Mouse (Mus musculus) embryonic facial prominence, embryonic 12.5 days (tissue): Measurements from ENCODE around the gene Lrrc2. TPM values are rescaled to one million over a fixed set of nuclear protein-coding genes. Genes with fewer than 3 reads are reported as not detected.
A peak's percentile ranks its signal among the peaks of the same experiment; 100 is the strongest.

Source experiments
- ATAC-seq: fragments of 200-750 bp; cut with Nextera tagmentation; 2 replicates; pipeline ENCODE4 v1.8.0; 2017; ENCODE audit not compliant: insufficient number of reproducible peaks, insufficient read depth, low FRiP score, low TSS enrichment
- H3K27ac ChIP-seq: fragments of 300-500 bp; sonication (generic); 2 replicates; pipeline ENCODE4 v1.5.1; 2016; ENCODE audit warnings: mild to moderate bottlenecking
- H3K27me3 ChIP-seq: fragments of 300-500 bp; sonication (generic); 2 replicates; pipeline ENCODE4 v1.6.1; 2016; ENCODE audit warnings: mild to moderate bottlenecking, moderate library complexity
- H3K36me3 ChIP-seq: fragments of 300-500 bp; sonication (generic); 2 replicates; pipeline ENCODE4 v1.6.1; 2016; ENCODE audit warnings: mild to moderate bottlenecking
- H3K4me1 ChIP-seq: fragments of 300-500 bp; sonication (generic); 2 replicates; pipeline ENCODE4 v1.6.1; 2016
- H3K4me2 ChIP-seq: fragments of 300-500 bp; sonication (generic); replicated peaks from 2 replicates; pipeline ENCODE4 v1.6.1; 2016; ENCODE audit warnings: mild to moderate bottlenecking, moderate library complexity
- H3K4me3 ChIP-seq: fragments of 300-500 bp; sonication (generic); 2 replicates; pipeline ENCODE4 v1.5.1; 2016; ENCODE audit warnings: mild to moderate bottlenecking
- H3K9ac ChIP-seq: fragments of 300-500 bp; sonication (generic); 2 replicates; pipeline ENCODE4 v1.6.1; 2016; ENCODE audit warnings: mild to moderate bottlenecking, moderate library complexity
- H3K9me3 ChIP-seq: fragments of 300-500 bp; sonication (generic); 2 replicates; pipeline ENCODE4 v1.6.1; 2016; ENCODE audit warnings: mild to moderate bottlenecking, moderate library complexity
- WGBS: fragments of 180-500 bp; shearing (Covaris S2); methylation state at CpG from one replicate; pipeline ENCODE4 v1.1.7; 2016; 5-methylcytosine and 5-hydroxymethylcytosine counted together
- polyA plus RNA-seq: library from polyadenylated mRNA; unstranded; fragments of >200 nt; fragmentation: Nextera tagmentation; extraction: Ambion mirVana; gene quantifications from 2 replicates; pipeline ENCODE4 v1.2.1, GENCODE M21; 2016

Lrrc2 gene
- polyA plus RNA-seq, 1 experiment from 2014 or later, result 0.15 TPM

DNA sequence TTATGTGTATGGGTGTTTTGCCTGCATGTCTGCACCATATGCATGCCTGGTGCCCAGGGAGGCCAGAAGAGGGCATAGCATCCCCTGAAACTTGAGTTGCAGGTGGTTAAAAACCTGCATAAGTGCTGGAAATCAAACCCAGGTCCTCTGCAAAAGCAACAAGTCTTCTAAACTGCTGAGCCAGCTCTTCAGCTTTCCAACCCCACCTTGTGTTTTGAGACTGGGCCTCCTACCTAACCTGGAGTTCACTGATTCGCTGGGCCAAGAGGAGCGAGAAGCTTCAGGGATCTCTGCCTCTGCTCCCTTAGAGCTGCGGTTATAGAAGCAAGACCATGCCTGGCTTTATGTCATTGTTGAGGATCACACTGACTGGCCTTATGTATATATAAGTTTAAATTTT lies 1.2 kb upstream of the Lrrc2 start:
- H3K27me3 ChIP-seq, result peaks cover 52% of the 10 kb centered on the region
- WGBS, result 89% methylated on average over 3 of the region's 3 CpGs

DNA sequence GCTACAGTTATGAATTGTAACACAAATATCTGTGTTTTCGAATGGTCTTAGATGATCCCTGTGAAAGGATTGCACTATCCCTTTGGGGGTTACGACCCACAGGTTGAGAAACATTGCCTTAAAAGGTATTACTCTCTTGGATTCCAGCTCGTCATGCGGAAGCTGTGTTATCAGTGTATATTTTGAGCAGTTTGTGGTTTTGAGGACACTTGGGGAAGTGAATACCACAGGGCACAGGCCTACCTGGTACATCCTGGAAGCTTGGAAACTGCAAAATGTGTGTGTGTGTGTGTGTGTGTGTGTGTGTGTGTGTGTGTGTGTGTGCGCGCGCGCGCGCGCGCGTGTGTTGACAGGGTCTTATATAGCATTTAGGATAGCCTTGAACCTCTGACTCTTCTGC lies 521 bp downstream of the Lrrc2 start:
- Histone ChIP-seq H3K4me3 (no peak overlapping the region), H3K36me3 (no peaks in the 10 kb centered on the region), H3K27ac (no peak overlapping the region), H3K27me3 (peaks cover 44% of the 10 kb centered on the region), H3K4me1 (peaks cover 3% of the 10 kb centered on the region), H3K4me2 (no peak overlapping the region), H3K9me3 (no peaks in the 10 kb centered on the region), H3K9ac (no peak overlapping the region)
- WGBS, result 96% methylated on average over 13 of the region's 13 CpGs
- ATAC-seq, result no peak

More for the DNA sequence above, 1.2 kb upstream of the Lrrc2 start:
- Histone ChIP-seq H3K4me3 (no peak overlapping the region), H3K36me3 (no peaks in the 10 kb centered on the region), H3K9me3 (no peaks in the 10 kb centered on the region), H3K4me2 (no peak overlapping the region), H3K4me1 (peaks cover 9% of the 10 kb centered on the region), H3K9ac (no peak overlapping the region), H3K27ac (no peak overlapping the region)
- ATAC-seq, result no peak

DNA sequence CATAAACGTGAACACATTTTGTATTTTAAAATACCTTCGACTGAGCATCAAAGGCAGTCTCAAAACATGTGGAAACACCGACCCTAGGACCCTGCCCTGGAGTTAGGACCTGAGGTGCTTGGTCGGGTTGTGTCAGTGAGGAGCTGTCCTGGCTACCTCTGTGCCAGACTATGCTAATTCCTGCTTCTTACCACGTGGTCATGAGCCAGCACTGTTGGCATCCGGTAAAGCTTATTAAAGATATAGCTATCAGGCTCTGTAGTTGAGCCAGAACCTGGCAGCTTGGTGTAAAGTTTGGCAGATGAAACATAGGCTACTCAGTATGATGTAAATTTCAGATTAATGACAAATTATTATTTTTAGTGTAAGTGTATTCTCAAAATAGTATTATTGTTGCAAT lies 1.1 kb downstream of the Lrrc2 start:
- peaks cover 38% of the 10 kb centered on the region for H3K27me3 ChIP-seq
- no peak overlapping the region for H3K27ac ChIP-seq
- 61% methylated on average over 6 of the region's 6 CpGs for WGBS
- no peak for ATAC-seq
- H3K9ac ChIP-seq, result no peak overlapping the region
- H3K4me2 ChIP-seq, result no peak overlapping the region
- peaks cover under 1% of the 10 kb centered on the region; the same call in 1 of the 2 replicates for H3K4me1 ChIP-seq
- H3K9me3 ChIP-seq, result no peaks in the 10 kb centered on the region
- no peak overlapping the region for H3K4me3 ChIP-seq
- H3K36me3 ChIP-seq, result no peaks in the 10 kb centered on the region

DNA sequence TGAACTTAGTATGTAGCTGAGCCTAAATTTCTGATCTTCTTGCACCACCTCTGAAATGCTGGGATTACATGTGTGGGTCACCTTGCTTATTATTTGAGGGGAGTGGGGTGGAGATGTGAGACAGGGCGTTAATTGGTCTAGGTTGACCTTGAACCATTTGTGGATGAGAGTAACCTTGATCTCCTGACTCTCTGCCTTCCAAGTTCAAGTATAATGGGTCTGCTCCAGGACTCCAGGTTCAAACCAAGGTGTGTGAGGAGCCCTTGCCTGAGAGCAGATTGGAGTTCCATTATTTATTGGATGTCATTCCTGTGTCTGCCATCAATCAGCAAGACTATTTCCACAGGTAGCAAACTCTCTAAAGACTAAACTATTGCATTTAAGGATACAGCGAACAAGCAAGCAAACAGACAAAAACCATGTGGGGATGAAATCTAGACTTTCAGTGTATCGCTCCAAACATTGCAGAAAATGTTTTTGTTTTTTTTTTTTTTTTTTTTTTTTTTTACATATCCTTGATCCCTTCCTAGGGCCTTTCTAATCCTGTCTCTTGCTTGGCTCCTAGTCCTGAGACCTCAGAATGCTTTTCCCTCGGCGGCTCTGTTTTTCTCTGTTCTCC lies 1.7 kb downstream of the Lrrc2 start:
- Histone ChIP-seq H3K36me3 (no peaks in the 10 kb centered on the region), H3K27me3 (peaks cover 32% of the 10 kb centered on the region), H3K4me3 (peak overlapping the region; percentile 53; the same call in 1 of the 2 replicates), H3K9me3 (no peaks in the 10 kb centered on the region), H3K9ac (no peak overlapping the region), H3K4me1 (no peaks in the 10 kb centered on the region), H3K27ac (no peak overlapping the region), H3K4me2 (peak overlapping the region; percentile 97)
- no peak for ATAC-seq
- 43% methylated on average over 5 of the region's 5 CpGs for WGBS

DNA sequence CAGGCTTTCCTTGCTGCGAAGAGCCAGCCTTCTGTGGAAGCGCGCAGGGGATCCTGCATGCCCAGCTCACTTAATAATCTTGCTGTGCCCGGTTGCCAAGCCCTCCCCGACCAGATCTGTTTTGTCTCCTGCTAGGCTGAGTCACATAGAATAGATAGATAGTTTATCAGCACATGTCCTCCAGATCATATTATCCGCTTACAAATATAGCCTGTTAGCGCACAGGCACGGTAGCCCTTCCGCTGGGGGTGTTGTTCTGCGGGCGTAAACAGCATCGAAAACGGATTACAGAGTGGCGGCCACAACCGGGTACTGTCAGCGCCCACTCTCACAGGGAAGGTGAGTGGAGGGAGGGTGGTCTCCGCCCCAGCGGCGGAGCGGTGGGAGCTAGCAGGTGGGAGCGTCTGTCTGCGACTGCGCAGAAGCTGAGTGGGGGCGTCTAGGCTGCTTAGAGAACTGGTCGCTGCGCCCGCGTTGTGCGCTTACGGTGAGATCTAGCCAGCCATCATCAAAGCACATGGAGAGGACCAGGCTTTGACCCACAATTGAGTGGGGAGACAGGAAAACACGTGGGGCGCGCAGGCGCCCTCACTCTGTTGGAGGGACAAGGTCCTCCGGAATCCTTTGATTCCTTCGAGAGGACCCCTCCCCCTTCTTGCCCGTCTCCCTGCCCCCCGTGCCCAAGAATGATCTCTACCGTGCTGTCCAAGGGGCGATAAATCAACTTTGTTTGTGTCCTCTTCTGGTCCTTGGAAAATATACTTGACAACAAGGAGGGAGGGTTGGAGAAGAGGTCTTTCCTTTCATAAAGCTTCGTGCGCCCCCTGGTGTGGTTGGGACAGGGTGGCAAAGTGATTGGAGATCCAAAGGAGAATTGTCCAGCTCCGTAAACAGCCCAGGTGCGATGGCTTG lies 2.5 kb downstream of the Lrrc2 start:
- 2% methylated on average over 44 of the region's 44 CpGs for WGBS
- peak overlapping the region; percentile 50 for H3K9ac ChIP-seq
- H3K4me2 ChIP-seq, result peak overlapping the region; percentile 97
- ATAC-seq, result no peak
- peaks cover 30% of the 10 kb centered on the region for H3K27me3 ChIP-seq
- no peaks in the 10 kb centered on the region for H3K9me3 ChIP-seq
- H3K27ac ChIP-seq, result no peak overlapping the region
- H3K36me3 ChIP-seq, result no peaks in the 10 kb centered on the region
- peak overlapping the region; percentile 53 for H3K4me3 ChIP-seq
- no peaks in the 10 kb centered on the region for H3K4me1 ChIP-seq

DNA sequence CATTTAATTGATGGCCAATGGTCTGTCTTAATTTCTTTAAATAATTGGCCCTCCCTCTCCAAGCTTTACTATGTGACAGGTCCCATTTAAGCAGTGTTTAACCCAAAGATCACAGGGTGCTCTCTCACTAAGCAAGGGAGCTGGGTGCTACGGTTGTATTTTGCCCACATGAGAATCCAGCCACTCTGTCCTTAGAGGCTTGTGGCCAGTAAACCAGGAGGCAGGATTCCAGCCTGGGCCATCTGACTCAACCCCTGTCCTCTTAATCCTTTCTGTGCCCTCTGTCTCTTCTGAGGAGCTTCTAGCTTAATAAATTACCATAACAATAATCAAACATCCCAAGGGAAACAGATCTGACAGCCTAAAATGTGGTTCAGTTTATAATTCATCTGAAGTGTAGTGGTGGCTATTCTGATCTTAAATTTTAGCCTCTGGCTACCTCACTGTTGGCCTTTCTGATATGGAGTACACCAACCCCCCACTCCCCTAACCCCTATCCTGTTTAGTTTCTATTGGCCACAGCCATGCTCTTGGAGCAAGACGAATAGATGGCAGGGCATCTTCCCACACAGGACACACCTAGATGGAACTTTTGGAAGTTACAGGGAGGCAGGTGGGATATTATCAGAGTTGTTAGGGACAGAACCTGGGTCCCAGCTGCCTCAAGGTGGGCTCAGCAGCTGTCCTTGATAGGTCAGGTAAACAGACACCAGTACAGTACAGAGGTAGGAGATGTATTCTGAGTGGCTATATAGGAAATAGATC lies 3.5 kb downstream of the Lrrc2 start:
- Histone ChIP-seq H3K4me2 (no peak overlapping the region), H3K4me3 (no peak overlapping the region), H3K36me3 (no peaks in the 10 kb centered on the region), H3K27me3 (peaks cover 30% of the 10 kb centered on the region), H3K4me1 (no peaks in the 10 kb centered on the region), H3K9ac (no peak overlapping the region), H3K9me3 (no peaks in the 10 kb centered on the region), H3K27ac (no peak overlapping the region)
- 49% methylated on average over 2 of the region's 2 CpGs for WGBS
- ATAC-seq, result no peak

DNA sequence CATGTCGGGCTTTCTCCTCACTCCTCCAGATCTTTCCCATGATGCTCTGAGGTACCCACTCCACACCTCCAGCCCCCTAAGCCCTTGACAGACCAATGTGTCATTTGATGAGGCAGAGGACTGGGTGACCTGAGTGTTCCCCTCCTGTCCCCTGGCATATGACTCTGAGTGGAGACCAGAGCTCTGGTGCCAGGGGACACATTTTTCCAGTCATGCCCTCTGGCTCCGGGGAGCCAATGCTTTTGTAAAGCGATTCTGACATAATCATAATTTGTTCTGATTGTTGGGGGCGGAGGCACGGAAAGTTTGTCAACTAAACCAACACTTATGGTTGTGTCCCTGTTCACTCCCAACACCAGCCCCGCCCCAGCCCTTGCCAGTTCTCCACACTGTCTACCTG lies 4.6 kb downstream of the Lrrc2 start:
- Histone ChIP-seq H3K9me3 (no peaks in the 10 kb centered on the region), H3K4me1 (no peaks in the 10 kb centered on the region), H3K9ac (no peak overlapping the region), H3K36me3 (no peaks in the 10 kb centered on the region), H3K27ac (no peak overlapping the region), H3K4me3 (no peak overlapping the region), H3K27me3 (peaks cover 30% of the 10 kb centered on the region), H3K4me2 (no peak overlapping the region)
- 78% methylated on average over 6 of the region's 6 CpGs for WGBS
- ATAC-seq, result no peak

DNA sequence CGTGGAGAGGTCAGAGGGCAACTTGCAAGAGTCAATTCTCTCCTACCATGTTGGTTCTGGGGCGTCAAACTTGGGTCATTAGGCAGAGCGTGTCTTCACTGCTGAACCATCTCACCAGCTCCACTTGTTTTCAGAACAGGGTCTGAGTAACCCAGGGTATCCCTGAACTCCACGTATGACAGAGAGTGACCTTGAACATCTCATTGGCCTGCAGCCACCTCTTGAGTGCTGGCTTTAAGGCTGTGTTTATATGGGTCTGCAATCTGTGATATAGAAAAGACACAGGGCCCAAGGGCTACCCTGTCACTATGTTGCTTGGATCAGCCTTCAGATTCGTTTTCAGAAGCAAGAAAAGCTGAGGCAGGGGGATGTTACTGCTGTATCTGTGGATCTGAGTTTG lies 8.3 kb downstream of the Lrrc2 start:
- Histone ChIP-seq H3K9ac (no peak overlapping the region), H3K27me3 (peaks cover 11% of the 10 kb centered on the region; the same call in 1 of the 2 replicates), H3K36me3 (no peaks in the 10 kb centered on the region), H3K4me1 (no peaks in the 10 kb centered on the region), H3K9me3 (no peaks in the 10 kb centered on the region), H3K4me2 (no peak overlapping the region), H3K4me3 (no peak overlapping the region), H3K27ac (no peak overlapping the region)
- no peak for ATAC-seq
- WGBS, result 75% methylated on average over 5 of the region's 5 CpGs

DNA sequence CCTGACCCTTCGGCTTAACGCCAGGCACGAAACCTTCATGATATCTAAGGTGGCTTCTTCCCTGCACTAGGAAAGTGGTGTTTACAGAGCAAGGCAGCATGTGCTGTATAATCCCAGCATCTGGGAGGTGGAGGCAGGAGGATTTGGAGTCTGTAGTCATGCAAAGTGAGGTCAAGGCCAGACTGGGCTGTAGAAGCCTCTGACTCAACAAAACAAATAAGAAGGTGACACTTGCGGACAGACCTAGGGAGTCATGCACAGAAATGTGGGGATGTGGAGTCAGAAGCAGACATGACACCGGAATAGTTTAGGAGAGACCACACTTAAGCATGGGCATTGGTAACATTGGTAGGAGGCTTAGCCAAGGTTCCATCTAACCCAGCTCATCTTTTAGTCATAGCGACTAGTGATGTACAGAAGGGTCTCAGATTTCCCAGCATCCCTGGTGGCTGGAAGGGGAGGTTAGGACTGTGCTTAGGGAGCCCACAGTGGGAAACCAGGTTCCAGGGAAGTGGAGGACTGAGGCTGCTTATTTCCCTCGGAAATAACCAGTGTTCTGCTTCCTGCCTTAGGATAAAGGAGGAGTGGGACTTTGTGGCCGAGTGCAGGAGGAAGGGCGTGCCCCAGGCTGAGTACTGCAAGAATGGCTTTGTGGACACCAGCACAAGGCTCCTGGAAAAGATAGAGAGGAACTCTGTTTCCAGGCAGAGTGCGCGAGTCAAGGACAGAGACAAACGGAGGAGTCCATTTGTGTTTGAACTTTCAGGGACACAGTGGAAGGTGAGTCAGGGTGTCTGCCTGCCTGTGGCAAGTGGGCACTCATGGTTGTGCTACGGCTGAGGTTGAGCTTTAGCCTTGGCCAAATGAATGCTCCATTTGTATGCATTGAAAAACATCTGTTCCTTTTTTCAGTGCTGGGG lies 9.1 kb downstream of the Lrrc2 start:
- H3K27me3 ChIP-seq, result peaks cover 3% of the 10 kb centered on the region; the same call in 1 of the 2 replicates
- no peak for ATAC-seq
- H3K4me1 ChIP-seq, result no peaks in the 10 kb centered on the region
- H3K9me3 ChIP-seq, result no peaks in the 10 kb centered on the region
- H3K4me3 ChIP-seq, result no peak overlapping the region
- H3K4me2 ChIP-seq, result no peak overlapping the region
- whole genome bisulfite sequencing, result 79% methylated on average over 13 of the region's 13 CpGs
- H3K27ac ChIP-seq, result no peak overlapping the region
- no peaks in the 10 kb centered on the region for H3K36me3 ChIP-seq
- no peak overlapping the region for H3K9ac ChIP-seq

DNA sequence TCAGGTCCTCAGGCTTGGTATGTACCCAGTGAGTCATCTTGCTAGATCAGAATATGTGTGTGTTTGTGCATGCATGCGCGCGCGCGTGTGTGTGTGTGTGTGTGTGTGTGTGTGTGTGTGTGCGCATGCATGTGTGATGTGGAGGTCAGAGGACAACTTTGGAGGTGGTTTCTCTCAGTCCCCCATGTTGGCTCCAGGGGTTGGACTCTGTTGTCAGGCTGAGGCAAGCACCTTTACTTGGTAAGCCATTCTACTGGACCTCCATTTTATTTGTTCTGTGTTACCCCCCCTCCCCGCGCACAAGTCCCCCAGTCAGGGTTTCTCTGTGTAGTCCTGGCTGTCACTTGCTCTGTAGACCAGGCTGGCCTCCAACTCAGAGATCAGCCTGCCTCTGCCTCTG lies 10.0 kb downstream of the Lrrc2 start:
- ATAC-seq, result no peak
- Histone ChIP-seq H3K27ac (no peak overlapping the region), H3K4me1 (no peaks in the 10 kb centered on the region), H3K9me3 (no peaks in the 10 kb centered on the region), H3K27me3 (no peaks in the 10 kb centered on the region), H3K36me3 (no peaks in the 10 kb centered on the region), H3K9ac (no peak overlapping the region), H3K4me3 (no peak overlapping the region), H3K4me2 (no peak overlapping the region)
- 97% methylated on average over 8 of the region's 8 CpGs for WGBS

DNA sequence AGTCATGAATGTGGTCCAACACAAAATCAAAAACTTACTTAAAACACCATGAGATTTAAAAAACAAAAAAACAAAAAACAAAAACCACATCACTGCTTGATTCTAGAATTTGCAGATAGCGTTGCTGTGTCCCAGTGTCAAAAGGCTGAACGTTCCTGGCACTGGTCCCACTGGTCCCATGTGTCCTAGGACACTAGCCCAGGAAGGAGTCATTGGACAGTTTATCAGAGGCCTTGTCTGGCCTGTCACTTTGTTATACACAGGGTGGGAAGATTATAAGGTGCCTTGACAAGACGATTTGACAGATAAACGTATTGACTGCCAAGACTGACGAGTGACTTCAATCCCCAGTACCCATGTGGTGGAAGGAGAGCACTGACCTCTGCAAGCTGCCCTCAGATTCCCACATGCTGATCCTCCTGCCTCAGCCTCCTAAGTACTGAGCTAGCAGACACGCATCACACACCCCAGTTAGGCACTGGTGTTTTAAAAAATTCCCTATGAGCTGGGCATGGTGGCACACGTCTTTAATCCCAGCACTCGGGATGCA lies 12.3 kb downstream of the Lrrc2 start:
- Histone ChIP-seq H3K4me3 (no peak overlapping the region), H3K9ac (no peak overlapping the region), H3K4me1 (no peaks in the 10 kb centered on the region), H3K27me3 (no peaks in the 10 kb centered on the region), H3K9me3 (no peaks in the 10 kb centered on the region), H3K27ac (no peak overlapping the region), H3K36me3 (no peaks in the 10 kb centered on the region), H3K4me2 (no peak overlapping the region)
- WGBS, result 92% methylated on average over 8 of the region's 8 CpGs
- no peak for ATAC-seq
